Mouse (Mus musculus) forebrain, postnatal 0 days (tissue): ENCODE data around the gene Dmbt1. TPM values are rescaled to one million over a fixed set of nuclear protein-coding genes. Genes with fewer than 3 reads are reported as not detected.

Source experiments
- ATAC-seq: fragments of 200-750 bp; cut with Nextera tagmentation; 2 replicates; pipeline ENCODE4 v1.8.0; 2017; ENCODE audit warnings: mild to moderate bottlenecking, moderate library complexity
- DNase-seq: peaks from one replicate; pipeline ENCODE4 v3.0.0-alpha.2; 2015
- H3K27ac ChIP-seq: fragments of 300-500 bp; sonication (generic); 2 replicates; pipeline ENCODE4 v1.5.1; 2014; ENCODE audit warnings: low read depth, mild to moderate bottlenecking, antibody characterized with exemption, low read length, moderate library complexity, mixed read lengths
- H3K27me3 ChIP-seq: fragments of 300-500 bp; sonication (generic); 2 replicates; pipeline ENCODE4 v1.6.1; 2014; ENCODE audit warnings: mild to moderate bottlenecking, low read length, mixed read lengths; ENCODE audit not compliant: insufficient read depth
- H3K36me3 ChIP-seq: fragments of 300-500 bp; sonication (generic); 2 replicates; pipeline ENCODE4 v1.6.1; 2014; ENCODE audit warnings: mild to moderate bottlenecking, moderate library complexity; ENCODE audit not compliant: insufficient read depth
- H3K4me1 ChIP-seq: fragments of 300-500 bp; sonication (generic); 2 replicates; pipeline ENCODE4 v1.6.1; 2014; ENCODE audit warnings: antibody characterized with exemption; ENCODE audit not compliant: insufficient read depth
- H3K4me2 ChIP-seq: fragments of 300-500 bp; sonication (generic); 2 replicates; pipeline ENCODE4 v1.6.1; 2014; ENCODE audit warnings: low read depth, mild to moderate bottlenecking, moderate library complexity
- H3K4me3 ChIP-seq: fragments of 300-500 bp; sonication (generic); 2 replicates; pipeline ENCODE4 v1.5.1; 2014; ENCODE audit warnings: low read depth, low read length, mixed read lengths
- H3K9ac ChIP-seq: fragments of 300-500 bp; sonication (generic); 2 replicates; pipeline ENCODE4 v1.6.1; 2014; ENCODE audit warnings: mild to moderate bottlenecking
- H3K9me3 ChIP-seq: fragments of 300-500 bp; sonication (generic); 2 replicates; pipeline ENCODE4 v1.6.1; 2016; ENCODE audit warnings: low read length
- CTCF ChIP-seq: sonication (generic); IDR thresholded peaks from 2 replicates; pipeline ENCODE4 v1.5.1; 2016; ENCODE audit warnings: antibody characterized with exemption, control low read depth, low read depth
- WGBS: fragments of 180-500 bp; shearing (Covaris S2); extraction: QIAGEN DNeasy Blood & Tissue Kit; methylation state at CpG from one replicate; pipeline ENCODE4 v1.1.7; 2014; 5-methylcytosine and 5-hydroxymethylcytosine counted together
- polyA plus RNA-seq: library from polyadenylated mRNA; unstranded; fragments of >200 nt; fragmentation: Nextera tagmentation; extraction: Ambion mirVana; gene quantifications from 2 replicates; pipeline ENCODE4 v1.2.1, GENCODE M21; 2015
- total RNA-seq: library from RNA; depleted of rRNA; stranded (reverse); fragments of >200 nt; gene quantifications from 2 replicates; pipeline ENCODE4 v1.2.3, GENCODE M21; 2014

Dmbt1 gene
- total and polyA plus RNA-seq, 2 experiments from 2014 or later: not detected

DNA sequence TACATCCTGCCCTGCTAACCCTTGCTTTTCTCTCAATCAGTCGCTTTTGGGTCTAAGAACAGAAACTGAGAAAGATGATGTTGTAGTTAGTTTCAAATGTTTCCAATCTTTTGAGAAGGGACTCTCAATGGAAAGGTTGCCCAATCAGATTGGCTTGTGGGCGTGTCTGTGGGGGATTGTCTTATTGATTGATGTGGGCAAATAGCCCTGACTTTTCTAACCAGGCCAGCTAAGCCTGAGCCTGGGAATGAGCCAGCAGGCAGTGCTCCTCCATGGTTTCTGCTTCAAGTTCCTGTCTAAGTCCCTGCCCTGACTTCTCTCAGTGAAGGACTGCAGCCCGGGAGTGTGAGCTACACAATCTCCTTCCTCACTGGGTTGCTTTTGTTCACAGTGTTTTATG is 42.5 kb upstream of the Dmbt1 start:
- 44% methylated on average over 3 of the region's 3 CpGs for WGBS
- Histone ChIP-seq H3K4me2 (no peak overlapping the region), H3K4me1 (no peaks in the 10 kb centered on the region), H3K36me3 (no peaks in the 10 kb centered on the region), H3K9me3 (no peaks in the 10 kb centered on the region), H3K9ac (no peak overlapping the region), H3K4me3 (no peak overlapping the region), H3K27ac (no peak overlapping the region), H3K27me3 (no peaks in the 10 kb centered on the region)
- no peak for TF ChIP-seq CTCF
- DNase-seq (no peak), ATAC-seq (no peak)

DNA sequence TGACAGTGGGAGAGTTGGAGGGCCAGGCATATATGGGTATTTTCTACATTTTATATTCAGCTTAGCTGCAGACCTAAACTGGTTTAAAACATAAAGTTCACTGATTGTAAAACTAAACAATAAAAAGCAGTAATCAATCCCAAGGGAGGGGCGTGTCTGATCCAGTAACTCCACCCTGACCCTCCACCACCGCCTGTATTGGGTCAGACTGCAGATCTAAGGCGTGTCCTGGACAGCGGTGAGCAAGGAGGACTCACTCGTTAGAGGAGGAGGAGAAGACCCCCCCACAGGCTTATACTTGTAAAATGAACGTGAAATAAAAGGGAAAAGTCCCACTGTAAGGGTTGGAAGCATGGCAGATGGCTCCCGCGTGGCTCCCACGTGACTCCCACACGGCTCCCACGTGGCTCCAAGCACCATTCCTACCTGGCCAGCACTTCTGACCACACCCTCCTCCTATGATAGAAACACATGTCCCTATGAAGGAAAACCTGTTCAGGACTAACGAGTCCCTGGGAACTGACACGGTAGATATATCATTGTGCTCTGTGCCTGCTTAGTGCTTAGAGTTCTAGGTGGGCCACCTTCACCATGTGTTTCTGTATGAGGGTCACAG is 40.6 kb upstream of the Dmbt1 start:
- Histone ChIP-seq H3K27ac (no peak overlapping the region), H3K4me1 (no peaks in the 10 kb centered on the region), H3K9me3 (no peaks in the 10 kb centered on the region), H3K27me3 (no peaks in the 10 kb centered on the region), H3K36me3 (no peaks in the 10 kb centered on the region), H3K4me3 (no peak overlapping the region), H3K9ac (no peak overlapping the region), H3K4me2 (no peak overlapping the region)
- DNase-seq: no peak
- no peak for TF ChIP-seq CTCF
- ATAC-seq: no peak
- 86% methylated on average over 13 of the region's 13 CpGs for WGBS

DNA sequence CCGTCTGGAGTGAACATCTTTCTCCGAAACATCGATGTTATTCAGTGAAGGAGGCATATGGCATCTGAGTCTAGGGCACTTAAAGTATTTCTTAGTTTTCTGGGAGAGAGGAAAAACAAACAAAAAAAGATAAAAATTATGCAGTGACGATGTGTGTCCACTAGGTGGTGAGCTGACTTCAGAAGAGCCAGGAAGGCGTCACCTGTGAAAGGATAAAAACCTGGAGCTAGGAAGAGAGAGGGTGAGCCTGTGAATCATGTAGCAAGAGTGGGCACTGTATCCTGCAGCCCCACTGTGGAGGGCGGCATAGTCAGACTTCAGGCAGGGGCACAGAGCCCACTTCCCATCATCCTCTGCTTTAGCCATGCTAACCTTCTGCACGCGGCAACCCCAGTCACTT is 37.9 kb upstream of the Dmbt1 start:
- H3K27me3 ChIP-seq: no peaks in the 10 kb centered on the region
- TF ChIP-seq CTCF: peak; percentile 68
- WGBS: 49% methylated on average over 8 of the region's 8 CpGs
- H3K9me3 ChIP-seq: no peaks in the 10 kb centered on the region
- H3K36me3 ChIP-seq: no peaks in the 10 kb centered on the region
- ATAC-seq (no peak), DNase-seq (peak; percentile 46)
- H3K9ac ChIP-seq: no peak overlapping the region
- no peak overlapping the region for H3K4me2 ChIP-seq
- H3K27ac ChIP-seq: no peak overlapping the region
- H3K4me1 ChIP-seq: no peaks in the 10 kb centered on the region
- no peak overlapping the region for H3K4me3 ChIP-seq

DNA sequence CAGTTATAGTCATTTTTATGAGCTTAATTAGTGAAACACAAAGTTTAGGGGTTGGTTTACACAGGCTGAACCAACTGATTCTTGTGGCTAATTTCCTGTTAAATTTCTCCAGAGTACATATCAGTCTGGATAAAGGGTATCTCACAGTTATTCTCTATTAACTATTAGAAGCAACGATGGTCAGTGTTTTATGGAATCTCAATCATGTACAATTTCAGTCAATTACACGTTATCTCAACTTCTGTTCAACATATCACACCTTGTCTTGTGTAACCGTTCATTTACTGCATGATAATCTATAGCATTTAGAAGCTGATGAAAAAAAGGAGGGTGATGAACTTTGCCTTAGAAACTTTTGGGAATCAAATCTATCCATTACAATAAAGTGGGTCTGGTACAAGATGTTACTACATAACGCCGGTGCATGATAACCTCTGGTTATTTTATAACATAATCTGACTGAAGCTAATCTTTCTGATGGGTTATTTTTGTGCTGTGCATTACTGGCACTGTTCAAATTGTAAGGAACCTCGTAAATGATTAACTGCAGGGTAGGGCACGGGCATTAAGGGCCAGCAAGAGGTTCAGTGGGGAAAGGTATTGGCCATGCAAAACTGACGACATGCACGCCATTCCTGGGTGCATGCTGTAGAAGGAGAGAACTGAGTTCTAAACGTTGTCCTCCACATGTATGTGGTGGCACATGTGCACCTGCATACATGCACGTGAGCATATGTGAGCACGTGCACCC is 29.7 kb upstream of the Dmbt1 start:
- no peaks in the 10 kb centered on the region for H3K36me3 ChIP-seq
- 89% methylated on average over 12 of the region's 12 CpGs for WGBS
- H3K4me1 ChIP-seq: no peaks in the 10 kb centered on the region
- no peaks in the 10 kb centered on the region for H3K27me3 ChIP-seq
- no peak overlapping the region for H3K4me2 ChIP-seq
- DNase-seq (no peak), ATAC-seq (no peak)
- H3K9me3 ChIP-seq: no peaks in the 10 kb centered on the region
- no peak overlapping the region for H3K4me3 ChIP-seq
- no peak for TF ChIP-seq CTCF
- H3K9ac ChIP-seq: no peak overlapping the region
- H3K27ac ChIP-seq: no peak overlapping the region

DNA sequence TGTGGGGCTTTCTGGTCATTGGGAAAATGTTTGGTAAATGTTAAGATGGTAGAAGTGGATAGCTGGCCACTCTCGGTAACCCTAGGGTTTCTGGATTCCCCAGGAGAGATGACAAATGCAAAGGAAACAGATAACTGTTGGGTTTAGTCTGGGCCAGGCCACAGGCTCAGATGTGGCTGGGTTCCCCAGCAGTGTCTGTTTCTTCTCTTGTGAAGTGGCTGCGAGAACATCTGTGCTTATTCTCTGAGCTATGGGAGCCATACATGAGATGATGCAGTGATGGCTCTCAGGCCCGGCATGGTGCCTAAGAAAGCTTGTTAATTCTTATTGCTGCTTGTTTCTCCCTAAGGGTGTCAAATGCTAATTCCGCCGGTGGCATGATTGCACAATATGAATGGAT is 27.8 kb upstream of the Dmbt1 start:
- H3K4me2 ChIP-seq: no peak overlapping the region
- TF ChIP-seq CTCF: no peak
- no peak for DNase-seq
- 84% methylated on average over 5 of the region's 5 CpGs for WGBS
- no peaks in the 10 kb centered on the region for H3K9me3 ChIP-seq
- no peaks in the 10 kb centered on the region for H3K36me3 ChIP-seq
- no peaks in the 10 kb centered on the region for H3K4me1 ChIP-seq
- no peaks in the 10 kb centered on the region for H3K27me3 ChIP-seq
- no peak for ATAC-seq
- H3K4me3 ChIP-seq: no peak overlapping the region
- no peak overlapping the region for H3K27ac ChIP-seq
- no peak overlapping the region for H3K9ac ChIP-seq

DNA sequence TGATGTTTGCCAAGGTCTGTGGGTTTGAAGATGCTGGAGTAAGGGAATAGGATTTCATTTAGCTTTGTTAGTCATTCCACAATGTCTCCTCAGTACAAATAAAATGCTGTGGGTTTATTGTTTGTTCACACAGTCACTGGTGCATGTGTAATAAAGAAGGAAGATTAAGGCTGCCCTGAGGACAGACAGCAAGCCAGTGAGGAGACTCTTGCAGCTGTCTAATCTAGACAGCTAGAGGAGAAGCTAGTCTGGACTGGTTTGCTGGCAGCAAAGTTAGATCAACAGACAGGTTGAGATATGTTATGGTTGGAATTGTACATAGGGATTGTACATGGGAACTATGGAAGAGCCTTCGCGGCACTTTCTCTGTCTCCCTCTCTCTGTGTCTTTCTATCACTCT is 24.6 kb upstream of the Dmbt1 start:
- H3K9me3 ChIP-seq: no peaks in the 10 kb centered on the region
- ATAC-seq (no peak), DNase-seq (no peak)
- H3K4me2 ChIP-seq: no peak overlapping the region
- no peak for TF ChIP-seq CTCF
- no peak overlapping the region for H3K4me3 ChIP-seq
- WGBS: 98% methylated on average over 2 of the region's 2 CpGs
- H3K27ac ChIP-seq: no peak overlapping the region
- no peaks in the 10 kb centered on the region for H3K36me3 ChIP-seq
- no peaks in the 10 kb centered on the region for H3K27me3 ChIP-seq
- no peak overlapping the region for H3K9ac ChIP-seq
- no peaks in the 10 kb centered on the region for H3K4me1 ChIP-seq

DNA sequence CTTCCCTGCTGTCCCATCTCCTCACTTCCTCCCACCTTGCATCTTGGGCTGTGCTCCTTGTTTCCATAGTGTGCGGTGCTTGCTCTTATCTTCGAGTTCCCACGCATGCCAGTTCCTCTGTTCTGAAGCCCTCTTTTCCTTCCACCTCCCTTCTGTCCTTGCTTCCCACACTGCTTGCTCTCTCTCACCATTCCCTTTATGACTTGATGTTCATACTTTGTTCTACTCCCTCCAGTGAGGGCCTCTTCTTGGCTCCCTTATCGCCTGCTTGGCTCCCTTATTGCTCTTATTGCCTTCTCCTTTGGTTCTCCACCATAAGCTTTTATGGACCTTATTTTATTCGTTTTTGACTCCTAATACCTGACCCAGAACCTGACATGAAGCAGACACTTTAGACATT is 22.7 kb upstream of the Dmbt1 start:
- H3K4me3 ChIP-seq: no peak overlapping the region
- H3K27me3 ChIP-seq: no peaks in the 10 kb centered on the region
- WGBS: 82% methylated on average over 5 of the region's 5 CpGs
- H3K4me2 ChIP-seq: no peak overlapping the region
- no peak for DNase-seq
- no peak for ATAC-seq
- H3K4me1 ChIP-seq: no peaks in the 10 kb centered on the region
- H3K9me3 ChIP-seq: no peaks in the 10 kb centered on the region
- H3K9ac ChIP-seq: no peak overlapping the region
- H3K36me3 ChIP-seq: no peaks in the 10 kb centered on the region
- no peak overlapping the region for H3K27ac ChIP-seq
- TF ChIP-seq CTCF: no peak
